25 mouse cellular contexts compared by ENCODE assay signal in genomic region chr1:71297021-71297420, GRCm38 (mm10).
"Had no signal": no experiment of that assay in that cellular context is flagged by ENCODE, and none has a peak within 500 bp of the region (broad histone marks: within the 10 kb centered on the region; RNA-seq: fewer than 3 reads in every experiment).

No protein-coding gene starts in this region.

- H3K4me3 ChIP-seq: gastrocnemius, adult 2 months; heart, embryonic 10.5 days; heart, embryonic 12.5 days; hindbrain, embryonic 10.5 days; hindbrain, embryonic 12.5 days; hindbrain, embryonic 15.5 days; kidney, embryonic 15.5 days; limb, embryonic 13.5 days; limb, embryonic 15.5 days; liver, embryonic 12.5 days had no signal

- H3K4me2 ChIP-seq: heart, embryonic 12.5 days; hindbrain, embryonic 12.5 days; hindbrain, embryonic 15.5 days; kidney, embryonic 15.5 days; limb, embryonic 13.5 days; limb, embryonic 15.5 days; liver, embryonic 12.5 days had no signal

- H3K36me3 ChIP-seq: heart, embryonic 10.5 days; heart, embryonic 12.5 days; hindbrain, embryonic 10.5 days; hindbrain, embryonic 12.5 days; hindbrain, embryonic 15.5 days; kidney, embryonic 15.5 days; limb, embryonic 13.5 days; limb, embryonic 15.5 days; liver, embryonic 12.5 days had no signal

- DNase-seq: gastrocnemius, adult 2 months; gastrocnemius, postnatal 10 days; gastrocnemius, postnatal 25 days; heart, adult 18-20 months; heart, postnatal 10 days; heart, postnatal 4 days; kidney, adult 11 months; kidney, adult 2 months; kidney, adult 9 months; kidney, postnatal 14 days; kidney, postnatal 36 days; layer of hippocampus, adult 9-11 months; layer of hippocampus, postnatal 36 days had no signal

- H3K27me3 ChIP-seq: heart, embryonic 12.5 days; hindbrain, embryonic 12.5 days; hindbrain, embryonic 15.5 days; kidney, embryonic 15.5 days; limb, embryonic 13.5 days; limb, embryonic 15.5 days; liver, embryonic 12.5 days had no signal

- H3K9ac ChIP-seq: heart, embryonic 12.5 days; hindbrain, embryonic 12.5 days; hindbrain, embryonic 15.5 days; kidney, embryonic 15.5 days; limb, embryonic 13.5 days; limb, embryonic 15.5 days; liver, embryonic 12.5 days had no signal

- H3K9me3 ChIP-seq: heart, embryonic 10.5 days; heart, embryonic 12.5 days; hindbrain, embryonic 10.5 days; hindbrain, embryonic 12.5 days; hindbrain, embryonic 15.5 days; kidney, embryonic 15.5 days; limb, embryonic 13.5 days; limb, embryonic 15.5 days; liver, embryonic 12.5 days had no signal

- H3K4me1 ChIP-seq: heart, embryonic 10.5 days; heart, embryonic 12.5 days; hindbrain, embryonic 12.5 days; kidney, embryonic 15.5 days; limb, embryonic 13.5 days; limb, embryonic 15.5 days; liver, embryonic 12.5 days had no signal

- H3K27ac ChIP-seq: gastrocnemius, adult 2 months; heart, embryonic 10.5 days; hindbrain, embryonic 10.5 days; hindbrain, embryonic 12.5 days; hindbrain, embryonic 15.5 days; hindbrain, postnatal 0 days; kidney, embryonic 15.5 days; kidney, postnatal 0 days; limb, embryonic 13.5 days; limb, embryonic 15.5 days; liver, embryonic 12.5 days had no signal

- ATAC-seq: hindbrain, postnatal 0 days; intestine, embryonic 16.5 days; liver, embryonic 12.5 days had no signal
